Mouse (Mus musculus) kidney, postnatal 0 days (tissue): ENCODE data around the gene Syne1. TPM values are rescaled to one million over a fixed set of nuclear protein-coding genes. Genes with fewer than 3 reads are reported as not detected.

ENCODE experiments used
- ATAC-seq: fragments of 200-750 bp; cut with Nextera tagmentation; replicated peaks from 2 replicates; pipeline ENCODE4 v1.8.0; 2017; ENCODE audit warnings: low read depth, moderate number of reproducible peaks, moderate TSS enrichment, moderate library complexity; ENCODE audit not compliant: low FRiP score
- DNase-seq: peaks from one replicate; pipeline ENCODE4 v3.0.0-alpha.2; 2016; ENCODE audit warnings: low spot score
- H3K27ac ChIP-seq: fragments of 300-500 bp; sonication (generic); 2 replicates; pipeline ENCODE4 v1.5.1; 2014; ENCODE audit warnings: mild to moderate bottlenecking
- H3K27me3 ChIP-seq: fragments of 300-500 bp; sonication (generic); 2 replicates; pipeline ENCODE4 v1.6.1; 2014; ENCODE audit warnings: low read length, mixed read lengths; ENCODE audit not compliant: insufficient read depth
- H3K36me3 ChIP-seq: fragments of 300-500 bp; sonication (generic); 2 replicates; pipeline ENCODE4 v1.6.1; 2014; ENCODE audit warnings: low read length, mixed read lengths; ENCODE audit not compliant: insufficient read depth
- H3K4me1 ChIP-seq: fragments of 300-500 bp; sonication (generic); replicated peaks from 2 replicates; pipeline ENCODE4 v1.6.1; 2014; ENCODE audit warnings: antibody characterized with exemption, low read length, mixed read lengths; ENCODE audit not compliant: insufficient read depth
- H3K4me2 ChIP-seq: fragments of 300-500 bp; sonication (generic); 2 replicates; pipeline ENCODE4 v1.6.1; 2014; ENCODE audit warnings: mild to moderate bottlenecking, low read length, moderate library complexity, mixed read lengths
- H3K4me3 ChIP-seq: fragments of 300-500 bp; sonication (generic); replicated peaks from 2 replicates; pipeline ENCODE4 v1.5.1; 2014; ENCODE audit warnings: low read depth, low read length
- H3K9ac ChIP-seq: fragments of 300-500 bp; sonication (generic); 2 replicates; pipeline ENCODE4 v1.6.1; 2014; ENCODE audit warnings: low read depth, low read length
- H3K9me3 ChIP-seq: fragments of 300-500 bp; sonication (generic); replicated peaks from 2 replicates; pipeline ENCODE4 v1.6.1; 2016; ENCODE audit warnings: low read length, inconsistent platforms, mixed read lengths
- CTCF ChIP-seq: IDR thresholded peaks from 2 replicates; pipeline ENCODE4 v1.5.1; 2016; ENCODE audit warnings: antibody characterized with exemption, low read depth, mild to moderate bottlenecking, moderate library complexity
- WGBS: fragments of 180-500 bp; shearing (Covaris S2); extraction: QIAGEN DNeasy Blood & Tissue Kit; methylation state at CpG from one replicate; pipeline ENCODE4 v1.1.7; 2014; 5-methylcytosine and 5-hydroxymethylcytosine counted together
- polyA plus RNA-seq: library from polyadenylated mRNA; unstranded; fragments of >200 nt; fragmentation: Nextera tagmentation; extraction: Ambion mirVana; gene quantifications from 2 replicates; pipeline ENCODE4 v1.2.1, GENCODE M21; 2015

The Syne1 gene
- polyA plus RNA-seq, 1 experiment from 2014 or later, result 5.2 TPM

GRCm38 (mm10) chr10:5028301-5028700, 523.0 kb downstream of the Syne1 start:
- Histone ChIP-seq H3K27ac (no peak overlapping the region), H3K4me2 (no peak overlapping the region), H3K27me3 (no peaks in the 10 kb centered on the region), H3K9ac (no peak overlapping the region), H3K9me3 (no peaks in the 10 kb centered on the region), H3K4me3 (no peak overlapping the region), H3K4me1 (no peaks in the 10 kb centered on the region), H3K36me3 (no peaks in the 10 kb centered on the region)
- no peak for TF ChIP-seq CTCF
- ATAC-seq, result no peak
- no peak for DNase-seq
- WGBS, result 66% methylated on average over 9 of the region's 9 CpGs

DNA sequence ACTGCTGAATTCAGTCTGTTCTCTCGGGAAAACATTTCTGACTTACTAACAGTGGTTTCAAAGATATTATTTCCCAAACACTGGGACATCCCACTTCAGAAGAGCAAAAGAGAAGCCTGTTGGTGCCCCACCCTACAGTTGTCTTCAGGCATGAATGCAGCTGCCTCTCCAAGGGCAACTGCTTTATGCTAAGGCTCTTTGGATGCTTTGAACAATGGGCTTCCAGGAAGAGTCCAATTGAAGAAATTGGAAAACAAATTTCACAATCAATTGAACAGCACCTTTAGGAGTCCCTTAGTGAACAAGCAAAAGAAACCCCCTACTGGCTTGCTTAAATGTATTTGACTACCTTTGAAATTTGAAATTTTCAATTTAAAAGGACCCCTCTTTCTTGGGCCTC, 524.1 kb downstream of the Syne1 start:
- no peaks in the 10 kb centered on the region for H3K27me3 ChIP-seq
- H3K36me3 ChIP-seq, result no peaks in the 10 kb centered on the region
- no peak overlapping the region for H3K4me2 ChIP-seq
- no peak overlapping the region for H3K9ac ChIP-seq
- ATAC-seq, result no peak
- WGBS, result 93% methylated on average over 1 of the region's 1 CpGs
- TF ChIP-seq CTCF, result no peak
- H3K27ac ChIP-seq, result no peak overlapping the region
- H3K4me1 ChIP-seq, result no peaks in the 10 kb centered on the region
- no peaks in the 10 kb centered on the region for H3K9me3 ChIP-seq
- no peak for DNase-seq
- no peak overlapping the region for H3K4me3 ChIP-seq

DNA sequence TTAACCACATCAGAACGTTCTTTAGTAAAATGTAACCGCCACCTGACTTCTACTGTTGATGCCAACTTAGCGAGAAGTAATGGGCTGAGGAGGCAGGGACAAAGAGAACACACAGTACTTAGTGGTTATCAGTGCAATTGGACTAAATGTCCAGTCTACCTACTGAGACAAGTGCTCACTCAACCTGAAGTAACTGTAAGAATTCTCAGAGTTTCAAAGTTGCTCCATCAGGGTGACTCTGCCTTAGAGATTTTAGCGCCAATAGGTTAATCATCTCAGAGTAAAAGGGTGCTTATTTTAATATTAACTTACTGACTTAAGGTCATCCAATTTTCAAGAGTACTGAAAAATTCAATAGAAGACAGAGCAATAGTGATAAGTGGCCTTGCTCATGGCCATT, 525.4 kb downstream of the Syne1 start:
- 90% methylated on average over 4 of the region's 4 CpGs for WGBS
- ATAC-seq, result no peak
- TF ChIP-seq CTCF, result no peak
- H3K4me3 ChIP-seq, result no peak overlapping the region
- no peaks in the 10 kb centered on the region for H3K27me3 ChIP-seq
- no peak overlapping the region for H3K27ac ChIP-seq
- no peaks in the 10 kb centered on the region for H3K36me3 ChIP-seq
- no peaks in the 10 kb centered on the region for H3K9me3 ChIP-seq
- no peak overlapping the region for H3K4me2 ChIP-seq
- H3K4me1 ChIP-seq, result no peaks in the 10 kb centered on the region
- no peak for DNase-seq
- no peak overlapping the region for H3K9ac ChIP-seq

DNA sequence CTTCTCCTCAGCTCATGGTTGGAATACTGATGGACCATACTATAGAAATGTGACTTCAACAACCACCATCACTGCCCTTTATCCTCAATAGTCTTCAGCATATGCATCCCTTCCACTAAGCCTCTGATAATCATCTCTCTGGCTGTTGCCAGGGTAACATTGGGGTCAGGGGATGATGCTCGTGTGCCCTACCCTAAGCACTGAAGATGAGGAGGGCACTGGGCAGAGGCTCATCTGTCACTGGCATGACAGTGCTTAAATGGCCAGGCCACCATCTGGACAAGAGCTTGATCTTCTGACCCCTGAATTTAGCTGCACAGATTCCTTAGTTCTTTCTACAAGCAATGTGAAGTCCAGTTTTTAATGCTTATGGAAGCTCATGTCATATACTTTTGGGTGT, 534.1 kb downstream of the Syne1 start:
- H3K27ac ChIP-seq, result no peak overlapping the region
- no peak overlapping the region for H3K4me2 ChIP-seq
- H3K9ac ChIP-seq, result no peak overlapping the region
- H3K27me3 ChIP-seq, result no peaks in the 10 kb centered on the region
- TF ChIP-seq CTCF, result no peak
- ATAC-seq, result no peak
- WGBS, result 52% methylated on average over 1 of the region's 1 CpGs
- no peak for DNase-seq
- H3K4me3 ChIP-seq, result no peak overlapping the region
- no peaks in the 10 kb centered on the region for H3K9me3 ChIP-seq
- H3K36me3 ChIP-seq, result no peaks in the 10 kb centered on the region
- H3K4me1 ChIP-seq, result no peaks in the 10 kb centered on the region

DNA sequence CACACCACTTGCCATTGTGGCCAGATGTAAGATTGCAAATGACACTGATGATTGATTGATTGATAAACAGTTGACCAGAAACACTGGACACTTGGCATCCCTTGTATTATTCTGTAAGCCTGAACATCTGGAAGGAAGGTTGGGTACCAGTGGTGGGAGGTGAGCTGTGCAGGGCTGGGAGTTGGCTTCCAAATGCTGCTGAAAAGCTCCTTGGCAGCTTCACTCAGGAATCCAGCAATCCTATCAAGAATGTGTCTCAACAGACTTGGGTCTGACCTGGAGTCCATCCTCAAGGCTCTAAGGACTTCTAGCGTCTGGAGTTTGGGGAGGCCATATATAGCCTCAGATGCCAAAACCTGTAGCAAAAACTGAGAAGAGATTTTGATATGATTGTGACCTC, 536.3 kb downstream of the Syne1 start:
- no peaks in the 10 kb centered on the region for H3K4me1 ChIP-seq
- no peak for ATAC-seq
- no peak for TF ChIP-seq CTCF
- no peak overlapping the region for H3K27ac ChIP-seq
- no peaks in the 10 kb centered on the region for H3K36me3 ChIP-seq
- no peaks in the 10 kb centered on the region for H3K9me3 ChIP-seq
- H3K4me2 ChIP-seq, result no peak overlapping the region
- no peak overlapping the region for H3K9ac ChIP-seq
- 50% methylated on average over 1 of the region's 1 CpGs for WGBS
- no peak overlapping the region for H3K4me3 ChIP-seq
- DNase-seq, result no peak
- H3K27me3 ChIP-seq, result no peaks in the 10 kb centered on the region

DNA sequence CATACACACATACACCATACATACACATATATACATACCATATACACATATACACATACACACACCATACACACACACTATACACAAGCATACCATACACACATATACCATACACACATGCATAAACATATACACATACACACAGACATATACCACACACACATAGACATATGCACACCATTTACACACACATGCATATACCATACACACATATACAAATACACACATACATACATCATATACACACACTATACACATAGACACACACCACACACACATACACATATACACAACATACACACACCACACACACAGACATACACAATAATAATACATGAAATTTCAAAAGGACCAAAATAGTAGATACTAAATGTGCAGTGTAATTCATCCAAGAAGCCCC, 539.3 kb downstream of the Syne1 start:
- no peaks in the 10 kb centered on the region for H3K9me3 ChIP-seq
- H3K4me2 ChIP-seq, result no peak overlapping the region
- no peak overlapping the region for H3K9ac ChIP-seq
- no peak for TF ChIP-seq CTCF
- DNase-seq (no peak), ATAC-seq (no peak)
- H3K4me3 ChIP-seq, result no peak overlapping the region
- no peaks in the 10 kb centered on the region for H3K27me3 ChIP-seq
- no peaks in the 10 kb centered on the region for H3K4me1 ChIP-seq
- H3K27ac ChIP-seq, result no peak overlapping the region
- H3K36me3 ChIP-seq, result no peaks in the 10 kb centered on the region

DNA sequence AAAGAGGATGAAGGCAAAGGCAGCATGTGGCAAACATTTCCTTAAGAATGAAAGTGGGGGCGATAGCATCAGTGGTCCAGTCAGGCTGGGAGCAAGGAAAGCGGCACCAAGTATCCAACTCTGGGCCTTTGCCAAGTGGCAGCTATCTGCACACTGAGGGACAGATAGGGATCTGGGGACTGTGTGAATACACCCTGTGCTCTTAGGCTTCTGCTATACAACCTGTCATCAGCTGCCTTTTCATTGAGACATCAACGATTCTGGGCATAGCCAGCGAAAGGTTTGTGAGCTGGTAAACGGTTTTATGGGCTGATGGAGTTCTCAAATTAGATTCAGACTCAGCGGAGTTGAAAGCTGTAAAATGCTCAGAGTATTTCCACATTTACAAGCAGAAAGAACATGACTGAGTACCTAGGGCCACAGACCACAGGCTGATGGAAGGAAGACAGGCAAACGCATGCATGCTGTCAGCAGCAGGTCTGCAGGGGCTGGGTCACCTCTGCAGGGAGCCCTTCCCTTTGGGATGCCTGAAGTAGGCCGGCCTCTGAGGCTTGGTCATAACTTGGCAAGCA, 542.4 kb downstream of the Syne1 start:
- WGBS, result 45% methylated on average over 8 of the region's 8 CpGs
- no peaks in the 10 kb centered on the region for H3K36me3 ChIP-seq

More for the DNA sequence above, 542.4 kb downstream of the Syne1 start:
- no peaks in the 10 kb centered on the region for H3K4me1 ChIP-seq
- H3K4me3 ChIP-seq, result no peak overlapping the region
- ATAC-seq, result no peak
- no peaks in the 10 kb centered on the region for H3K9me3 ChIP-seq
- no peak for TF ChIP-seq CTCF
- no peak overlapping the region for H3K4me2 ChIP-seq
- DNase-seq, result no peak
- no peaks in the 10 kb centered on the region for H3K27me3 ChIP-seq
- no peak overlapping the region for H3K27ac ChIP-seq
- no peak overlapping the region for H3K9ac ChIP-seq
